Mouse (Mus musculus): ENCODE results near the gene Thumpd2.

DNA sequence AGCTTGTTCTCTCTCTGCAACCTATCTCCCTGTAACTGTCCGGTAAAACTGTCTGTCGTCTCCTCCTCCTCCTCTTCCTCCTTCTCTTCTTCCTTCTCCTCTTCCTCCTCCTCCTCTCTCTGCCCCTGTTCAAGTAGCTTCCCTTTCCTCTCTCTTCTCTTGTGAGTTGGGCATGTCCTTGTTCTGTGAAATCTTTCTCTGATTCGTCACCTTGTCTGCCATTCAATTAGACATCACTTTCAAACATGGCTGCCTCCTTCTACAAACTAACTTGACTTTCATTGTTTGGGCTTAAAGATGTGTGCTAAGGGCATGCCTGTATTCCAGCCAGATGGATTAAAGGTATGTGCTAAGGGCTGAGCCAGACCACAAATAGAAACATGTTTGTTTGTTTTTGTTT lies 1.5 kb downstream of the Thumpd2 start:
- TF ChIP-seq POLR2A (IDR thresholded peaks at IDR 0.05; ENCODE audit: low read depth, low read length) (no peak), CTCF (IDR thresholded peaks at IDR 0.05; ENCODE audit: extremely low read depth, insufficient read depth, insufficient read length, insufficient replicate concordance) (no peak)
